Mouse (Mus musculus) neural tube, embryonic 11.5 days (tissue): ENCODE results near the gene Hrh3. TPM values are rescaled to one million over a fixed set of nuclear protein-coding genes. Genes with fewer than 3 reads are reported as not detected.

Experiments
- ATAC-seq: fragments of 200-750 bp; cut with Nextera tagmentation; 2 replicates; pipeline ENCODE4 v1.8.0; 2017; ENCODE audit warnings: moderate number of reproducible peaks, mild to moderate bottlenecking, moderate TSS enrichment, moderate library complexity; ENCODE audit not compliant: insufficient read depth, low FRiP score, low TSS enrichment
- DNase-seq: peaks from one replicate; pipeline ENCODE4 v3.0.0-alpha.2; 2015; ENCODE audit warnings: low spot score
- H3K27ac ChIP-seq: fragments of 300-500 bp; sonication (generic); 2 replicates; pipeline ENCODE4 v1.5.1; 2014; ENCODE audit warnings: low read depth, mild to moderate bottlenecking, low read length
- H3K27me3 ChIP-seq: fragments of 300-500 bp; sonication (generic); 2 replicates; pipeline ENCODE4 v1.6.1; 2014; ENCODE audit warnings: mild to moderate bottlenecking, low read length, mixed read lengths; ENCODE audit not compliant: control insufficient read depth, insufficient read depth
- H3K36me3 ChIP-seq: fragments of 300-500 bp; sonication (generic); 2 replicates; pipeline ENCODE4 v1.6.1; 2014; ENCODE audit warnings: mild to moderate bottlenecking, low read length, moderate library complexity, mixed read lengths; ENCODE audit not compliant: control insufficient read depth, insufficient read depth
- H3K4me1 ChIP-seq: fragments of 300-500 bp; sonication (generic); 2 replicates; pipeline ENCODE4 v1.6.1; 2014; ENCODE audit warnings: low read length, mixed read lengths; ENCODE audit not compliant: control insufficient read depth, insufficient read depth
- H3K4me2 ChIP-seq: fragments of 300-500 bp; sonication (generic); 2 replicates; pipeline ENCODE4 v1.6.1; 2014; ENCODE audit warnings: low read depth, mild to moderate bottlenecking, moderate library complexity
- H3K4me3 ChIP-seq: fragments of 300-500 bp; sonication (generic); 2 replicates; pipeline ENCODE4 v1.5.1; 2014; ENCODE audit warnings: low read depth, low read length
- H3K9ac ChIP-seq: fragments of 300-500 bp; sonication (generic); 2 replicates; pipeline ENCODE4 v1.6.1; 2014; ENCODE audit warnings: mild to moderate bottlenecking, low read length
- H3K9me3 ChIP-seq: fragments of 300-500 bp; sonication (generic); 2 replicates; pipeline ENCODE4 v1.6.1; 2016; ENCODE audit warnings: low read length; ENCODE audit not compliant: control insufficient read depth
- WGBS: fragments of 180-500 bp; shearing (Covaris S2); extraction: QIAGEN DNeasy Blood & Tissue Kit; methylation state at CpG from one replicate; pipeline ENCODE4 v1.1.7; 2014; 5-methylcytosine and 5-hydroxymethylcytosine counted together
- polyA plus RNA-seq: library from polyadenylated mRNA; unstranded; fragments of >200 nt; fragmentation: Nextera tagmentation; extraction: Ambion mirVana; gene quantifications from 2 replicates; pipeline ENCODE4 v1.2.1, GENCODE M21; 2014

Hrh3 gene
- polyA plus RNA-seq, 1 experiment from 2014 or later = 1.4 TPM

DNA sequence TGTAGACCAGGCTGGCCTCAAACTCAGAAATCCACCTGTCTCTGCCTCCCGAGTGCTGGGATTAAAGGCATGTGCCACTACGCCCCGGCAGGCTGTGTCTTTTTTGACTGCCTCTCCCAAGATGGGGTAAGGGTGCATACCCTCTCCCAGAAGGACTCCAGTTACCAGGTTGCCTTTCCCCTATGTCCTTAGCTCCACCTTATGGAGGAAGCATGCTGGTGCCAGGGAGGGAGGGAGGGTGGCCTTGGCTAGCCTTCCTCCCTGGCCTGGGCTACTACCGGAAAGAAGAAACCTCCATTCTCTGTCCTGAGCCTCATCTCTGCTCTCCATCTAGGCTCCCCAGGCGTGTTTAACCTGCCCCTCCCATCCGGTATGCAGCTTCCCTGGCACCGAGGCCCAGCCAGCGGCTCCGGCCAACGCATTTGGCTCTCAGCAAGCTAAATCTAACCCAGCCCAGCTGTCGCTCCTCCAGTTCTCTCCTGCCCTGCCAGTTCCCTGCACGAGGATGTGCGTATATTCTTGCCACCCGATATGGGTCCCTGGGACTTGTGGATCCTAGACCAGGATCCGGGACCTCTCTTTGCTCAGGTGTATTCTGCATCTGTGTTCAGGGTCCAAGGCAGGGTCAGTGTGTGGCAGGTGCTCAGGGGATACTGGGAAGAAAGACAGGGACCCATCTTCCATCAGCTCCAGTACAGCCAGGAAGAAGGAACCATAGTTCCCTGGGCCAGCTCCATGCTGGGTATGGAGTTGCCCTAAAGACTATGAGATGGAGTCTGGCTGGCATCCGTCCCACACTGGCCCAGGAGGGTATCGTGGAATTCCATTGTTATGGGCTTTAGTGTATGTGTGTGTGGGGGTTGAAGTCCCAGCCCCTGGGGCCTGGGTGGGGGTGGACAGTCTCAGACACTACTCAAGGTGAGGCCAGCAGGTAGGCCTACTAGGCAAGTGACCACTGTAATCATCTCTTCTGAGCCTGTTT, 9.9 kb upstream of the Hrh3 start:
- WGBS = 58% methylated on average over 17 of the region's 17 CpGs
- Histone ChIP-seq H3K9me3 (no peaks in the 10 kb centered on the region), H3K4me2 (no peak overlapping the region), H3K4me3 (no peak overlapping the region), H3K27me3 (no peaks in the 10 kb centered on the region), H3K9ac (no peak overlapping the region), H3K27ac (no peak overlapping the region), H3K4me1 (peaks cover 18% of the 10 kb centered on the region), H3K36me3 (no peaks in the 10 kb centered on the region)
- ATAC-seq = no peak
- DNase-seq = no peak

DNA sequence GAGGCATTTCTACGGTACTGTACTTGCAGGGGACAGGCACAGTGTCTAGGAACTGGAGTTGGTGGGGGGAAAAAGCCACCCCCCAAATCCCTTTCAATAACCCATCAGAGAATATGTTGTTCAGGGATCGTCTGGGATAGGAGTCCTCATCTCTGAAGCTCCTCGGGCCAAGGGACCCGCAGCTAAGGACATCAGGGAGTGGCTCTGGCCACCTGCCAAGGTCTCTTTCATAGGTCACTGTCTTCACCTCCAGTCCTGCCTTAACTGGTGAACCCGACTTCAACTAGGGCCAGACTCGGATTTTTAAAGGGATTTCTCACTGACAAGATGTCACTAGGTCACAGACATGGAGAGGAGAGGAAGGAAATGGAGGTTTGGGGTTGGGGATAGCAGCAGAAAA, 4.0 kb upstream of the Hrh3 start:
- no peak overlapping the region for H3K4me3 ChIP-seq
- 75% methylated on average over 6 of the region's 6 CpGs for WGBS
- no peak overlapping the region for H3K27ac ChIP-seq
- H3K27me3 ChIP-seq = peaks cover 26% of the 10 kb centered on the region
- DNase-seq (no peak), ATAC-seq (no peak)
- no peak overlapping the region for H3K9ac ChIP-seq
- no peak overlapping the region for H3K4me2 ChIP-seq
- no peaks in the 10 kb centered on the region for H3K36me3 ChIP-seq
- H3K9me3 ChIP-seq = no peaks in the 10 kb centered on the region
- peaks cover 10% of the 10 kb centered on the region; the same call in 1 of the 2 replicates for H3K4me1 ChIP-seq

DNA sequence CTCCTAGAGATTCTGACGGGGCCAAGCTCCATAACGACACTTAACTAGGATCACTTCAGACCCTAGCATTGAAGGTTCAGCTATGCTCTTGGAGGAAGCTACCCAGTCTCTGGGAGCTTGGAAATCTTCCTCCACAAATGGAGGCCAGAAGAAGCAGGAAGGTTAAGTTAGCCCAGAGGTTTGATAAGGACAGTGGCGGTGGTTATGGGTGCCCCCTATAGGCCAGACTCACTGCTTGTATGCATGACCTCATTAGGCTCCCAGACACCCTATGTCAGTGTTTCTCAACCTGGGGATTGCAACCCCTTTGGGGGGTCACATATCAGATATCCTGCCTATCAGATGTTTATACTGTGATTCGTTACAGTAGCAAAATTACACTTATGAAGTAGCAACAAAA, 2.8 kb upstream of the Hrh3 start:
- ATAC-seq (no peak), DNase-seq (no peak)
- WGBS = 75% methylated on average over 4 of the region's 4 CpGs
- no peaks in the 10 kb centered on the region for H3K36me3 ChIP-seq
- no peak overlapping the region for H3K4me2 ChIP-seq
- peaks cover 17% of the 10 kb centered on the region; the same call in 1 of the 2 replicates for H3K4me1 ChIP-seq
- H3K9ac ChIP-seq = no peak overlapping the region
- H3K27ac ChIP-seq = no peak overlapping the region
- H3K27me3 ChIP-seq = peaks cover 38% of the 10 kb centered on the region
- H3K4me3 ChIP-seq = no peak overlapping the region
- no peaks in the 10 kb centered on the region for H3K9me3 ChIP-seq

DNA sequence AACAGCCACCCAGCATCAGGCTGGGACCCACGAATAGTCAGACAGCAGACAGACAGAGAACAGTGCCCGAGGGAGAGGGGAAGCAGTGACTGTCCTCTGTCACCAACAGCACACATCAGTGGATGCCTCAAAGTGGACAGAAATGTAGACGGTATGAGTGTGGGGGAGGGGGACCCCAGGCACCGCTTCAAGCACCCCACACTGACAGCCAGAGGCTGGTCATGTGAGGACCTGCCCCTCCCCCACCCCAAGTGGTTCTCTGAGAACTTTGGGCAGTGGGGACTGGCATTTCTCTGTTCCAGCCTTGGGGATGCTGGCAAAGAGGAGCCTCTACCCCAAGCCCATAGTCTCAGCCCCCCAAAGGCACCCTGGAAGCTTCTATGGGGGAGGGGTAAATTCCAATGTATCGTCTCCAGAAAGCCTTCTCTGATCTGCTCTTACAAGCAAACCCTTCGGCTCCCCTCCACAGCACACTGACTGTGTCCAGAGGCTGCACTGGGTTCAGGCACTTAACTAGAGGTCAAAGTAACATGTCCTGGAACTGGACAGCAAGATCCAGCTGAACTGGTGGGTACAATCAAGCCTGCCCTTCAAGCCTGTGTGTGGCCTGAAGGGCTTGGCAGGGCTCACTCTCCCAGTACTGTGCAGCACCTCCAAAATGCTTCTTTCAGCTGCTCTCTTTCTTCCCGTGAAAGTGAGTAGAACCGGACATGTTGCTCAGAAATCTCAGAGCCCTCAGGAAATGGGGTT, 1.3 kb upstream of the Hrh3 start:
- peaks cover 52% of the 10 kb centered on the region for H3K27me3 ChIP-seq
- peaks cover 17% of the 10 kb centered on the region; the same call in 1 of the 2 replicates for H3K4me1 ChIP-seq
- WGBS = 39% methylated on average over 8 of the region's 8 CpGs
- no peak overlapping the region for H3K4me2 ChIP-seq
- no peaks in the 10 kb centered on the region for H3K9me3 ChIP-seq
- no peak for ATAC-seq
- DNase-seq = no peak
- H3K27ac ChIP-seq = no peak overlapping the region
- H3K9ac ChIP-seq = no peak overlapping the region
- no peak overlapping the region for H3K4me3 ChIP-seq
- H3K36me3 ChIP-seq = no peaks in the 10 kb centered on the region

DNA sequence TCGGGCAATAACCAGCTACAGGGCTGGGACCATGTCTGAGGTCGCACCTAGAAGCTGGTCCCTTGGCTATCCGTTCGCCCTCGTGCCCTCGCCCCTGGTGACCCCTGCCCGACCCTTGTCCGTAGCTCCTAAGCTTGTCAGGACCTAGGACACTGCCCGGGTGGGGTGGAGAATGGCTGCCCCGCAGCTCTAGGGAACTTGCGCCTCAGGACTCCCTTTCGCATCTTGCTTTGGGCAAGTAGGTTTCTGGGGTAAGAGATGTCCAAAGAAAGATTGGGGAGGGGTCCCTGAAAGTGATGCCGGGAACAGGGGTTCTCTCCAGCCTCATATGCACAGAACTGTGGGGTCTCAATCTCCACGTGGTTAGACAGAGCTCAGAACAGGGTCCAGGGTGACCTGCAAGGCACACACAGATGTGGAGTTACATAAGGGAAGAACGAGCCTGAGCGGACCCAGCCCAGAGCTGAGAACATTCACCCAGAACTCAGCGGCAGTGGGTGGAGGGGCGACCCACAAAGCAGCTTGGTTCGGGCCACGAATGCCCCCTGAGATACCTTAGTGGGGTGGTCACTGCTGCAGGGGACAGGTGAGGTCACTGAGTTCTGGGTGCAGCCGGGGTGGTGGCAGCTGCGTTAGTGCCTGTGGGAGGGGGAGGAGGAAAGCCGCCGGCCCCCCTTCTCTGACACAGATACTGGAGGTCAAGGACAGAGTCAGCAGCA, 530 bp upstream of the Hrh3 start:
- Histone ChIP-seq H3K4me1 (peaks cover 17% of the 10 kb centered on the region; the same call in 1 of the 2 replicates), H3K9ac (no peak overlapping the region), H3K27ac (no peak overlapping the region), H3K4me3 (peak overlapping the region; percentile 57), H3K9me3 (no peaks in the 10 kb centered on the region), H3K36me3 (no peaks in the 10 kb centered on the region), H3K4me2 (peak overlapping the region; percentile 94), H3K27me3 (peaks cover 60% of the 10 kb centered on the region)
- ATAC-seq = no peak
- no peak for DNase-seq
- WGBS = 10% methylated on average over 24 of the region's 24 CpGs

DNA sequence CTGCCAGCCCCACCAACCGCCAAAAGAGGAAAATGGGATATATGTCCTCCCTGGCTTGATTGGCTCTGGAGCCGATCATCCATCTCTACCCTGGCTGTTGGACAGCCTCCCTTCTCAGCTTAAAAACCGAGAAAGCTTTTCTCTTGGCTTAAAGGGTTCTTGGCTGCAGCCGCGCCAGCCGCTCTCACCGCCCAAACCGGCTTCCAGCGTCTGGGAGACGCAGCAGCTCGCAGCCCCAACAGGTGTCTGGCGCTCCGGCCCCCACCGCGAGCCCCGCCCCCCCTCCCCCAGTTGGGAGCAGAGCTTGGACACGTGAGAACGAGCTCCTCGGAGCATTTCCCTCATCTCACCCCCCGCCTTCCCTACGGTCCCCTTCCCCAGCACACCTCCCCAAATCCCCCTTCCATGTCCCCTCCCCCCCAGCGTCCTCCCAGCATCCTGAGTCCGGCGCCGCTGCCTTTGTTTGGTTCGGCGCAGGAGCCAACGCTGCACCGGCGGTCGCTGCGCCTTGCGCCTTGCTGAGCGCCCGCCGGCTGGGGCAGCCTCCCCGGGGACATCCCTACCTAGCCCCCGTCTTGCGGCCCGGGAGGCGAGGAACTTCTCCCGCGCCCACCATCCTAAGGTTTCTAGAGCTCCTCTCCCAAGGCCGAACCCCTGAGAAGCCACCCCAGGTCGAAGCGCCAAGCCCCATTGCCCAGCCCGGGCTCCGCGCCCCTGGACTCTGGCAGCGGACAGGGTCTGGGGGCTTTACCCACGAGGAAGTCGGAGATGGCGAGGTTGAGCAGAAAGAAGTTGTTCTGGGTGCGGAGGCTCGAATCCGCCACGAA, 924 bp downstream of the Hrh3 start:
- peak; percentile 48 for DNase-seq
- Histone ChIP-seq H3K9me3 (no peaks in the 10 kb centered on the region), H3K4me2 (peak overlapping the region; percentile 94), H3K36me3 (no peaks in the 10 kb centered on the region), H3K4me3 (peak overlapping the region; percentile 57), H3K27me3 (peaks cover 61% of the 10 kb centered on the region), H3K27ac (no peak overlapping the region), H3K4me1 (peaks cover 17% of the 10 kb centered on the region; the same call in 1 of the 2 replicates), H3K9ac (peak overlapping the region; percentile 59)
- WGBS = 2% methylated on average over 53 of the region's 57 CpGs
- peak; percentile 18 for ATAC-seq

DNA sequence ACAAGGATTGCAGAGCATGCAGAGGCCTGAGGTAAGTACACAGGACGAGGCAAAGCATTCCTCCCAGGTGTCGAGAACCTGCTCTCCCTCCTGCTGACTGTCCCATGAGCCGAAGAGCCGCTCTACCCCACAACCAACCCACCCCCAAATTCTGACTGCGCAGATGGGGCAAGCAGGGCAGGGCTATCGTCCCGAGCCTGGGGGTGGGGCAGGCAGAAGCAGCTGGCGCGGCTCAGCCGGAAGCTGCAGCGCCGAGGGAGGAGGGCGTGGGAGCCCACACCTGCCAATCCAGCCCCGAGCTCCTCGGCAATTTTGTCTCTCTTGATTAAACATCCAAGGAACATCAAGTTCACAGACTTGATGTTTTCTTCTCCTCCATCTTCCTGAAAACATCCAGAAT, 4.8 kb downstream of the Hrh3 start:
- no peak for DNase-seq
- no peak for ATAC-seq
- no peak overlapping the region for H3K27ac ChIP-seq
- peaks cover 49% of the 10 kb centered on the region for H3K27me3 ChIP-seq
- H3K4me1 ChIP-seq = peaks cover 14% of the 10 kb centered on the region; the same call in 1 of the 2 replicates
- H3K4me2 ChIP-seq = no peak overlapping the region; the same call in 1 of the 2 replicates
- peak overlapping the region; percentile 5; the same call in 1 of the 2 replicates for H3K9ac ChIP-seq
- WGBS = 10% methylated on average over 15 of the region's 15 CpGs
- no peaks in the 10 kb centered on the region for H3K36me3 ChIP-seq
- no peak overlapping the region for H3K4me3 ChIP-seq
- no peaks in the 10 kb centered on the region for H3K9me3 ChIP-seq

DNA sequence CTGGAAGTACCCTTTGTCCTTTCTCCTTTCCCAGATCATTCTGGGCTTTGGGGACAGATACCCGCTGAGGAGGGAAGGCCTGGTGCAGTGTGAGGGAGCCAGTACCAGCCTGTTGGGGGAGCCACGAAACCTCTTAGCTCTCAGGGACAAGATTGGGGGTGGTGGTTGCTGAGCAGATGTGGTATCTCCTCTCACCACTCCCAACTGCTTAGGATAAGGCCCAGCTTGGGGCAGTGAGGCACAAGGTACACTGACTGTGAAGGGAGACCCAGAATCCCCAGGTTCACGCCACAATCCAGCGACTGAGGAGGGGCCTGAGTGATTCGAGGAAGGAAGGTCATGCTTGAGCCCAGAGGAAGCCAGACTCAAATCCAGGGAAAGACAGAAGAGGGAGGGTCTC, 6.1 kb downstream of the Hrh3 start:
- DNase-seq (no peak), ATAC-seq (no peak)
- WGBS = 47% methylated on average over 5 of the region's 5 CpGs
- H3K4me2 ChIP-seq = no peak overlapping the region
- no peak overlapping the region for H3K9ac ChIP-seq
- H3K9me3 ChIP-seq = no peaks in the 10 kb centered on the region
- H3K4me1 ChIP-seq = peaks cover 7% of the 10 kb centered on the region; the same call in 1 of the 2 replicates
- no peak overlapping the region for H3K4me3 ChIP-seq
- H3K27me3 ChIP-seq = peaks cover 37% of the 10 kb centered on the region
- H3K27ac ChIP-seq = no peak overlapping the region
- no peaks in the 10 kb centered on the region for H3K36me3 ChIP-seq
